Mouse (Mus musculus): Measurements from ENCODE around the gene Evc.

GRCm38 (mm10) chr5:37330449-37331132 lies 6.1 kb downstream of the Evc start:
- TF ChIP-seq CTCF (IDR thresholded peaks at IDR 0.05; ENCODE audit: control insufficient read depth, insufficient read depth, insufficient read length) (no peak), MAX (IDR thresholded peaks at IDR 0.05) (no peak), FOSL1 (IDR thresholded peaks at IDR 0.05; ENCODE audit: insufficient read depth, low read length, poor library complexity, severe bottlenecking) (no peak), CEBPB (IDR thresholded peaks at IDR 0.05; ENCODE audit: low read depth) (no peak), USF1 (IDR thresholded peaks at IDR 0.05; ENCODE audit: low read depth) (no peak), MYOG (IDR thresholded peaks at IDR 0.05; ENCODE audit: control insufficient read depth, extremely low read depth, insufficient read length) (no peak)
